Mouse (Mus musculus) retina, postnatal 1 day (tissue): ENCODE results near the gene 4930550C14Rik.

Source experiments
- DNase-seq: peaks from one replicate; pipeline ENCODE4 v3.0.0-alpha.2; 2012

Gene 4930550C14Rik

GRCm38 (mm10) chr9:53402291-53402711 lies at the start of gene 4930550C14Rik:
Gene 4930550C14Rik (plus strand): TSS chr9:53402325.
- DNase-seq = peak; percentile 42

DNA sequence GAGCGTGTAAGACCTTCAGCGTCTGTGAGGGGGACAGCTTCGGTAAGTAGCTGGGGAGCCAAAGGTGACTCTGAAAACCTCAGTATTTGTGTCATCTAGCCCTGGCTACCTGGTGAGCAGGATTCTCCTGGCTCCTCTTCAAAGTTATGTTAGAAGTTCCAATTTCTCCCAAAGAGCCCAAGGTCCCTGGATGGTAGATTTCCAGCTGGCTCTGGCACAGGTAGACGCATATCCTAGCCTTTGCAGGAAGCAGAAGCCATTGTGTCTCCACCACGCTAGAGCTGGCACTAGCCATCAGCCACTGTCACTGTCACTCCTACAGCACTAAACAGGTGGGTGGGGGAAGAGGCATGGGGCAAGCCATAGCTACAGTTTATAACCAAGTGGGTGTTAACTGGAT lies 49.0 kb upstream of the 4930550C14Rik start:
- DNase-seq = no peak

DNA sequence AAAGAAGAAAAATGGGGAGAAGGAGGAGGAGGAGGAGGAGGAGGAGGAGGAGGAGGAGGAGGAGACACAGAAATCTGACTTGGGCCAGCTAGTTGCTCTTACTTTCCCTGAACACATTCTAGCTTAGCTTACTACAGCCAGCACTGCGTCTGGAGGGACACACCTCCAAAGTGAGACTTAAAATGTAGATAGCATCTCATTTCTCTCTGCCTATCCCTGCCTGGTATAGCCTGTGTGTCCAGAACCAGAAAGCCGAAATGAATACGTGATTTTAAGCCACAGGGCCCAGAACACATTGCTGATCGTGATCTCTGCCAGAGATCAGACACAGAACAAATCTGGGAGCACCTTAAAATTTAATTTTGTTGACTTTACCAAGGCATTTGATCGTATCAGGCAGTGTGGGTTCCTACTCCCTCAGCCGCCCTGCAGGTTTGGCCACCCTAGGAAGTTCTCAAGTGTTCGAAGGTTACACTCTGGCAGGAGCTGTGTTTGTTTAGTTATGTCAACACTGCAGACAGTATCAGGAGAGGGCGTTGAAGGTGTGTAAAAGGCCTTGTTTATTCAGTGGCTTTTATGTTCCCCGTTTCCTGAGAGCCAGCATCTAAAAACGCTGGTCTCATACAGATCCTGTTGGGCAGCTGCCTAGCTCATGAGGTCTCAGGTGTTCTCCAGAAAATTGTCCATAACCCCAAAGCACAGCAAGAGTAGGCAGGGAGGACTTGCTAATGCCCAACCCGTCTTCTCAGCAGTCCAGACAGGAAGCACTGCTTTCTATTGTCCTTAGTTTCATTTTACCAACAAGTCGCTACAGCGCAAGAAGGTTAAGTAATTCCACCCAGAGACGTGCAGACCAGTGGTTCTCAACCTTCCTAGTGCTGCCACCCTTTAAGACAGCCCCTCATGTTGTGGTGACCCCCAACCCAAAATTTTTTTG lies 45.6 kb upstream of the 4930550C14Rik start:
- DNase-seq = no peak

GRCm38 (mm10) chr9:53371339-53371738 lies 30.8 kb upstream of the 4930550C14Rik start:
- no peak for DNase-seq

DNA sequence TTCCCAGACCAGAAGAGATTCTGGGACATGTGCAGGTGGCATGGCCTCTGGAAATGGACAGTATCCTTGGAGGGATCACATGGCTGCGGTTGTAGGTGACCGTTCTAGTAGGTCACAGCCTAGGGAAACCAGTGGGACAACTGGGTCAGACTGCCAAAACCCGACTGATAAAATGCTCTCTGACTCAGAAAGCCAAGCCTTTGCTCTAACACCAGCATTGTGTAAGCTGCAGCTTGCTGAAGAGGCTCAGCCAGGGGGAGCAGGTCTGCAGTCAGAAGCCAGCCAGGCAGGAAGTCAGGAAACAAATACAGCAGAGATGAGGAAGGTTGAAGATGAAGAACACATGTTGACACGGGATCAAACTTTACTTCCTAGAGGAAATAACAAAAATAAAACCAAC lies 26.2 kb upstream of the 4930550C14Rik start:
- no peak for DNase-seq

- DNase-seq = no peak
These were observed 25.3 kb upstream of the 4930550C14Rik start for GRCm38 (mm10) chr9:53376820-53377219.

DNA sequence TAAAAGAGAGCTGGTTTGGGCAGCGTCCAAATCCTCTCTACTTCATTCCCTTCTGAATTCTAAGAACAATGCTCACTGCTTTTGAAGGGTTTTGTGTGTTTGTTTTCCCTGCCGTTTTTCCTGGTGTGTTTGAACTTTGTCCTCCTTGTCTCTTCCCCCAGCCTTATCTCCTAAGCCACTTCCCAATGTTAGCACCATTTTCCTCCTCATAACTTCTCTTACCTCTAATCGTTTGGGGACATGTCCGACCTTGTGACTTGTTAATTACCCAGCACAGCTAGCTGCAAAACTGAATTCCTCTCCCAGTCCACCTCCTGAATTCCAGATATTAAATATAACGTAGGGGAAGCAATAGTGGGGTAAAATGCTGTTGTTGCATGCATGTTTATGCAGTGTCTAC lies 24.5 kb upstream of the 4930550C14Rik start:
- no peak for DNase-seq

- DNase-seq = no peak
These were observed 24.0 kb upstream of the 4930550C14Rik start for GRCm38 (mm10) chr9:53378171-53378570.

GRCm38 (mm10) chr9:53380595-53380994 lies 21.5 kb upstream of the 4930550C14Rik start:
- DNase-seq = no peak

DNA sequence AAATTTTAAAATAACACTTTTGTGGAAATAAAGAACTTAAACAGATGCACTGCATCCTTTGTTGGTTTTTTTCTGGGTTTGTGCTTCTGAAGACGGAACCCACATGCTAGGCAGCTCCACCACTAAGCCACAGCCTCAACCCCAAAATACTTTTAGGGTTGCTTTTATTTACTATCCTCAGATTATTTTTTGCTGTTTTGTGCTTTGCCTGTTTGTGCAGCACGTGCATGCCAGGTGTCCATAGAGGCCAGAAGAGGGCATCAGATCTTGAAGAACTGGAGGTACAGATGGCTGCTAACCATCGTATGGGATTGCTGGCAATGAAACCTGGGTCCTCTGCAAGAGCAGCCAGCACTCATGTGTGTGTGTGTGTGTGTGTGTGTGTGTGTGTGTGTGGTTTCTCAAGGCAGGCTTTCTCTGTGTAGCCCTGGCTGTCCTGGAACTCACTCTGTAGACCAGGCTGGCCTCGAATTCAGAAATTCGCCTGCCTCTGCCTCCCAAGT lies 21.0 kb upstream of the 4930550C14Rik start:
- no peak for DNase-seq

- peak; percentile 92 for DNase-seq
These were observed 17.9 kb upstream of the 4930550C14Rik start, which contains the start of gene Kdelc2 for GRCm38 (mm10) chr9:53383951-53384866. Gene Kdelc2 (plus strand): TSS chr9:53384025.

- DNase-seq = no peak
These were observed 17.3 kb upstream of the 4930550C14Rik start for GRCm38 (mm10) chr9:53384873-53385272.

- DNase-seq = no peak
These were observed 14.7 kb upstream of the 4930550C14Rik start for GRCm38 (mm10) chr9:53387431-53387830.

DNA sequence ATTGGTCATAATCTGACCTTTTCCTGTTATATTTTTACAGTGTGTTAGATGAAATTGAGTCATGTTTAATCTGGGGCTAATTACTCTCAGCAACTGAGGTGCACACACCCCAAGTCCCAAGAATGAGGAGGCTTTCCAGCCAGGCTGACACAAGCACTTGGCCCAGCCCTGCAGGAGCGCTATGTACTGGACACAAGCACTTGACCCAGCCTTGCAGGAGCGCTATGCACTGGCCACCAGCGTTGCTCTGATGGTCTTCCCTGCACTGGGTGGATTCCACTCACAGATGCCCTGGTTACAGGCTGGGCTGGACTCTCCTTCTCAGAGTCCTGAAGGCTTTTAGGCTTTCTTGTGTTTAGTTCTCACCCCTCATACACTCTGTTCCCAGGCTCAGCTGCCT lies 13.0 kb upstream of the 4930550C14Rik start:
- DNase-seq = no peak

DNA sequence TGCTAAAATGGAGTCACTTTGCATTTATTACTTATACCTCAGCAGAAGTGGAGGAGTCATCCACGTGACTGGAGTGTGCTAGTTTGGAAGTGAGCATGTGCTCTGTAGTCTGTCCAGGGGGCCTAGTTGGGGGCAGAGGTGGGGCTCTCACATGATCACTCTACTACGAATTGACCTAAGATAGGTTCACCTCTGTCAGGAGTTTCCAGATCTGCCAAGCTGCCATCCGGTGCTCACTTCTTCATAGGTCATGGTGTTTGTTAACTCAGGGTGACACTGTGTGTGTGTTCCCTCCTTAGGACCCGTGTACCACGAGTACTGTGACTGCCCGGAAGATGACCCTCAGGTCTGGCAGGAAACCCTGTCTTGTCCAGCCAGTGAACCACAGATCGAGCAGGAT lies 12.0 kb upstream of the 4930550C14Rik start:
- no peak for DNase-seq

DNA sequence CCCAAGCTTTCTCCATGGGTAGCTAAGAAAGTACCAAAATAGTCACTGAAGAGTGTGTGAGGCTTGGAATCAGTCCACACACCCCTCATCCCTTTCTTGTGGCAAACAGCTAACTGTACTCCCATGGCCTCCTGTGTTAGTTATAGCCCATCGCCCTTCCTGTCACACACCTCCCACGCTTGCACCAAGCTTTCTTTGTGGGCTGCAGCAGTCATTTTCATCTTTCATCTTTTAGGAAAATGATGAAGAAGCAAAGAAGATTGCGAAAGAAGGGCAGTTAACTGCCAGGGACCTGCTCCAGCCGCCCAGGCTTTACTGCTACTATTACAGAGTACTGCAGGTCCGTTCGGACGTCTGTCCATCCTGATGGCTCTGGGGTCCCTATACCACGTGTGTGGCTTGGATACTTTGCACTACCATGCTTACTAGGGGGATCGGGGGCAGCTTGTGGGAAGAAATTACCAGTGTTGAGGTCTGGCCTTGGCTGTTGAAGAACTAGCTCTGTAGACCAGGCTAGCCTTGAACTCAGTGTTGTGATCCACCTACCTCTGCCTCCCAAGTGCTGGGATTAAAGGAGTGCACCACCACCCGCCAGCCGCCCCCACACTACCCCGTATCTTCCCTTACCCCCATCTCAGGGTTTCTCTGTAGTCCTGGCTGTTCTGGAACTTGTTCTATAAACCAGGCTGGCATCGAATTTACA lies 4.3 kb upstream of the 4930550C14Rik start:
- no peak for DNase-seq

- DNase-seq = peak; percentile 80
These were observed 3.8 kb upstream of the 4930550C14Rik start for GRCm38 (mm10) chr9:53398388-53398700.

DNA sequence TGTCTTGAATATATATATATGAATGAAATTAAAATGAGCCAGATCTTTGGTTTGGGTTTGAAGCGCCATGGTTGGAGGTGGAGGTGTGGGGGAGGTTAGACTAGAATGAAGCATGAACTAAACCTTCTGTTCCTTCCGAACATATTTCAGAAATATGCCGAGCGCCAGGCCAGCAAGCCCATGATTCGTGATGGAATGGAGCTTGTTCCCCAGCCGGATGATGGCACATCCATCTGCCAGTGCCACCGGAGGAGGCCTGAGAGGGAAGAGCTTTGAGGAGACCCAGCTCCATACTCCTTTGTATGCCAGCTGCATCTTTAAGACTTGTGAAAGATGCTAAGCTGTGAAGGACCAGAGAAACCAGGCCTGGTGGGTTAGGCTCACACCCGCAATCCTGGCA lies 2.6 kb upstream of the 4930550C14Rik start:
- no peak for DNase-seq

GRCm38 (mm10) chr9:53400696-53401095 lies 1.4 kb upstream of the 4930550C14Rik start:
- DNase-seq = no peak

DNA sequence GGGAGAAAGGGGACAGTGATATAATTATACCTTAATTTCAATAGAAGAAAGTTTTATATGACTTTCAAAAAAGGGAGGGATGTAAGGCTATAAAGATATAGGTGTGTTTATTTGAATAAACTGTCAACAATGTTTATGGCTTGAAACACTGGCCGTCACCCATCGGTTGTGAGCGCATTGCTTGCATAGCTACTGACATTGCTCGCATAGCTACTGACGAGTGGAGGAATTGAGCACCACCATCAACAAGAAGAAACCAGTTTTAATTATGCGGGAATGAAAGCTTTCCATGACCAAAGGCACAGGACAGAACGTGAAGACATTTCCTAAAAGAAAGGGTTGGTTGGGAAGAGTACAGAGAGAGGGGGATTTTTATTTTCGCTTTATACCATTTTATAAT lies 979 bp upstream of the 4930550C14Rik start:
- DNase-seq = no peak

DNA sequence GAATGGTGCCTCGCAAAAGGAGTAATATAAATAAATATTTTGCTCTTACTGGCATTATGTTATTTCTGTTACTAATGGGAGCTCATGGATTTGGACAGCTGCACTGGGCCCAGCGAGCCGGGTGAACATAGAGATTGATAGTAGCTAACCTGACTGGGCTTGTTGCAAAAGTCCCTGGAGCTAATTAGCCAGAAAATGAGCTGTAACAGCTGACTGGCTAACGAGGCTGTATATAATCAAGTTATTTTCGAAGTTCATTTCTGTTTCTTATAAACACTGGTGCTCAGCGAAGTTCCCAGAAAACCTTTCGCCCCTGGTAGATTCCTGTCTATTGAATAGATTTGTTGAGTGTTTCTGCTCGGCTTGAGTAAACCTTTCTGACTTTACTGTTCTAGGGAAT lies 866 bp downstream of the 4930550C14Rik start:
- peak; percentile 42 for DNase-seq

DNA sequence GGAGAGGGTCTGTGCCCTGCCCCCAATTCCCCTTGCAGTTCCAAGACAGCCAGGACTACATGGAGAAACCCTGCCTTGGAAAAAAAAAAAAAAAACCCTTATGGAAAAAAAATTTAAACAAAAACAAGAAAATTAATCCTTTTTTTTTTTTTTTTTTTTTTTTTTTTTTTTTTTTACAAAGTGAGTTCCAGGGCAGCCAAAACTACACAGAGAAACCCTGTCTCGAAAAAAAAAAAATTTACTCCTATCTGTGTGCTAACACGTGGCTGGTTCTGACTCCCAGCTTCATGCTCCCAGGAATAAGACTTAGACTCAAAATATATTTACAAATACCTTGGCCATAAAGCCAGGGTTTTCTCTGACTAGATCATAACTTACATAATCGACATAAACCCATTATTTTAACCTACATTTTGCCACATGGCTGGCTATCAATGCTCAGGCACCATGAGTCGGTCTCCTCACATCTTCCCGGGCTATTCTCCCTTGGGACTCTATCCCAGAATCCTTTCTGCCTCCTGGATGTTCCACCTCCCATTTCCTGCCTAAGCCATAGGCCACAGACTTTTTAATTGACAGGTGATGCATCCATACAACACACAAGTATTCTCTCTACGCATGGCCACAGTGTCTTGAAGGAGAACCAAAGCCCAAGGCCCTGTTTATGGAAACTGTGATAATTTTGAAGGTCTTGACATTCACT lies 2.1 kb downstream of the 4930550C14Rik start:
- DNase-seq = peak; percentile 31
